Mouse (Mus musculus) cerebellum, adult 9-11 months (tissue): ENCODE measurements at regions not wholly inside any gene's neighbourhood (a gene's known extent, or its start where the extent isn't known, plus 50 kb on each side); places are given as distances from the start of the nearest gene placed in this dataset.

Experiments used
- DNase-seq: peaks from one replicate; pipeline ENCODE4 v3.0.0; 2022

DNA sequence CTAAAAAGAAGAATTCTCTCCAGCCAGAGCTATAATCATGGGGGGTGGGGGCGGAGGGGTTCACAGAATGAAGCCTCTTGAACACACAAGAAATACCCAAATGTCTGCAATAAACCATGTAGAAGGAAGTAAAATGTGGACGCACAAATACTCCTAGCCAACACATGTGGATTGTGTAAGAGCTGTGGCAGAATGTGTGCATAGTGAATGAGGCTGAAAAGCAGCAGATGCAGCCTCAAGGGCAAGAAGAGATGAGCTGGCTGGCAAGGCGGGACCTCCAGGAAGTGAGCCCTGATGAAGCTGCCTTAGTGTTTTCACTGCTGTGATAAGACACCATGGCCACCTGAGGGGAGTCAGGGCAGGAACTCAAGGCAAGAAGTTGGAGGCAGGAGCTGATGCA lies 53.3 kb upstream of the Arhgap28 start:
- DNase-seq = no peak

DNA sequence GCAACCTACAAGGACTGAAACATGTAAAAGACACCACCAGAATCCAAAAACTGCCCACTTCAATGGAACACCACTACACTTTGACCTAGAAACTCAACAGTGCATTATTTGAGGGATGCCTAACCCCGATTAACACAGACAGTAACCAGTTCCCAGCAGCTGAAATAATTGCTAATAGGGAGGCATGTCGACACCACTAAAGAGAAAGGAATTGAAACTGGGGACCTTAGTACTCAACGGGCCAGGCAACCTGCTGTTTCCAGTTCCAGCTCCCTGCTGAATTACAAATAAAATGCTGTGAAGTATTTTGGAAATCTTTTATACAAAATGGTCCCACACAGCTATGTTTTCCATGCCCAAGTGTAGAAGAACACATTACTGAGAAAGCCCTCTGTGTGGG lies 56.5 kb upstream of the Arhgap28 start:
- no peak for DNase-seq

DNA sequence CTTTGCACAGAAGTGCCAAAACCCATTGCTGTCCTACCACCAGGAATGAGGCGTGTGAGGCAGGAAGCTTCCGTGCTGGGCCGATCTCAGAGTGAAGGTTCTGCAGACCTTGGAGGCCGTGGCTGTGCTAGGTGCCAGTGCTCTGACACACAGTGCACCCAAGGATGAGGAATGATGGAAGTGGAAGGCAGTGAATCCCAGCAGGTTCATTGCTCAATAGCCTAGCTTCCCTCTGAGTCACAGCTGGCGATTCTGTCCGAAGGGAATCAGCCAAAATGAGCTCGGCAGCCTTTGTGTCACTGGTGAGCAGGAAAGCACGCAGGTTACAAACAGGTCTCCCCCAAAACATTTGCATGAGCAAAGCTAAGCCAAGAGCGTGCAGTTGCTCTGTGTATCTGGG lies 61.8 kb upstream of the Arhgap28 start:
- no peak for DNase-seq

DNA sequence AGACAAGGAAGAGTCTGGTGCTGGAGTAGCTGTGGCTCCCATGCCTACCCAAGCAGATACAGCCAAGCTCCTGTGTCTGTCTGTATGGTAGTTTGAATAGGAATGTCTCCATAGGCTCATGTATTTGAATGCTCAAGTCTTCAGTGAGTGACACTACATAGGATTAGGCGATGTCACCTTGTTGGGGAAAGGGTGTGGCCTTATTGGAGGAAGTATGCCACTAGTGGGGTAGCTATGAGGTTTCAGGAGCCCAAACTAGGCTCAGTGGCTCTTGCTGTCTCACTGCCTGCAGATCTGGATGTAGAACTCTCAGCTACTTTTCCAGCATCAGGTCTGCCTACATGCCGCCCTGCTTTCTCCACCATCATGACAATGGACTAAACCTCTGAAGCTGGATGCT lies 62.3 kb upstream of the Arhgap28 start:
- no peak for DNase-seq

DNA sequence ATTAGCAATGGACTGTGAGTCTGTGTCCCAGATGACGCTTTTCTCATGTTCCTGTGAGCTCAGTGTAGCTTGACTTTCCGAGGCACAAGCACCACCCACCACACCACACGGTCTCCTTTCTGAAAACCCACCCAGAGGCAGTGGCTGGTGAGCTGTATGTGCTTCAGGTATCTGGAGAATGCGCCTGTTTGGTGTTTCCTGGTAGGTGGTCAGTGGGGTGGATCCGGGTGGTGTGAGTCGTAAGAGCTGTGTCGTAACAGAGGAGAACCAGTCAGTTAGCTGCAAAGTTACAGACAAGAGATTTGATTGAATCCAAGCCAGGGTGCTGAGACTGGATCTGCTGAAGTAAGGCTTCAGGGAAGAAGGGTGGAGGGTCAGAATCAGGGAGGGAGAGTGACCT lies 65.1 kb upstream of the Arhgap28 start:
- no peak for DNase-seq

DNA sequence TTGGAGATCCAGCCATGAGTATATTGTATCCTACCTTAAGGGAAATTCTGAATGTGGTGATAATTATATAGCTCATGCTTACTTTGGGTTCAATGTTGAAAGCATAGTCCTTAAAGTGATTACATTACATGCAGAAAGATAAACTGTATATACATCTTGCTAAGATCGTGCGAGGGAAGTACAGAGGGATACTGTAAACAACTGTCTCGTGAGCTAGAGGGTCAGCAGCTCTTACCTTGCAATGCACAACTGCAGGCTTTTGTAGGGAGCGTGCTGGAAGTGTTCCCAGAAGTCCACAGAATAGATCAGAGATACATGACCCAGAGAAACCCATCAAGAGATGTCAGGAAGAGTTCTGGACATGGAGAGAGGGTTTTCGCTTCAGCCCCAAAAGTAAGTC lies 65.6 kb upstream of the Arhgap28 start:
- DNase-seq = no peak

DNA sequence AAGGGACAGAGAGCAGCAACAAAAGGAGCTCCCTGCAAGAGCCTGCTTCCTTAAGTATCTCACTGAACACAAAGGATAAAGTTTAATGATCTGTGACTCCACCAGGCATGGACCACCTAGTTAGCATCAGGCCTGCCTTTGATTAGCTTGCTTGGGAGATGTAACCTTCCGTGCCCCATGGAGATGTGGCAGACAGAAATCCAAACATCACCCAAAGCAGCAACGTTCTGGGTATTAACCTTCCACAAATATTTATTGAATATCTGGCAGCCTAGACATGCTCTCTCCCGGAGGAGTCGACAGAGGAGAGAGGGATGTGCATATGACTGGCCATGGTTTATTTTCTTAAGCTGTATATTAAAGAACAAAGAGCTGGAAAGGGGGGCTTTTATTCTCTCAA lies 67.6 kb upstream of the Arhgap28 start:
- DNase-seq = no peak

DNA sequence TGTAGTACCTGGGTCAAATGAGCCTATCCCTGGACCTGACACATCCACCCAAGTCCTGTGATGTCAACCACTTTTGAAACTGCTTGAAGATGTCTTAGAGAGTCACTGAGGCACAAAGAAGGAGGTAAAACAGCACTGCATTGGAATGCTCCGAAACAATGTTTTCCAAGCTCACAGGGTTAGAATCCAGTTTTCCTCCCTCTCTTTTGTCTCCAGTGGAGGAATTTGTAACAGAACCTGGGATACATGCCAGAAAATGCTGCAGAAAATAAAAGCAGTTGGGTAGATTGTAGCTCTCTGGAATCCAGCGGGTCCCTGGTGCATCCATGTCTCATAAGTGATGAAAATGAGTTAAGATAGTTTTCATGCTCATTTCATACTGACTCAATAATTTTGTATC lies 71.8 kb upstream of the Arhgap28 start:
- DNase-seq = no peak

DNA sequence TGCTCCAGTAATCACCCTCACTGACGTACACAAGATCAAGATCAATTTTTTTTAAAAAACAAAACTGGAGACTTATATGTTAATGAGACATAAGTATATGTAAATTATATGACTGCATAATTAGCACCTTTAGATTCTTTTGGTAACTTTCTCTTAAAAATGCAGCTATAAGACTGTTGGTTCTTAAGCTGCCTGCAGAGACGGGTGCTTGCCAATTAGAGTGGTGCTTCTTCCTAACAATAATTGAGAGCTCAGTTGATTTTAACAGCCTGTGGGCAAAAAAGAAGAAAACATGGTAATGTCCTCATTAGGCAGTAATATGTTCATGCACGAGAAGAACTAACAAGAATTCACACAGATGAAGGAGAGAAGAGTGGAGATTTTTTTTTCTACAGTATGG lies 74.8 kb upstream of the Arhgap28 start:
- DNase-seq = no peak

DNA sequence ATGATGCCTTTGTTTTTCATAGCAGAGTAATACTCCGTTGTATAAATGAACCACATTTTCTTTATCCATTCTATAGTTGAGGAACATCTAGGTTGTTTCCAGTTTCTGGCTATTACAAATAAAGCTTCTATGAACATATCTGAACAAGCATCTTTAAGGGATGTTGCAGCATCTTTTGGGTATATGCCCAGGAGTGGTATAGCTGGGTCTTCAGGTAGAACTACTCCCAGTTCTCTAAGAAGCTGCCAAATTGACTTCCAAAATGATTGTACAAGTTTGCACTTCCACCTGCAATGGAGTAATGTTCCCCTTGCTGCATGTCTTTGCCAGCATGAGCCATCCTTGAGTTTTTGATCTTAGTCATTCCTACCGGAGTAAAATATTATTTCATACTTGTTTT lies 80.5 kb upstream of the Arhgap28 start:
- no peak for DNase-seq

DNA sequence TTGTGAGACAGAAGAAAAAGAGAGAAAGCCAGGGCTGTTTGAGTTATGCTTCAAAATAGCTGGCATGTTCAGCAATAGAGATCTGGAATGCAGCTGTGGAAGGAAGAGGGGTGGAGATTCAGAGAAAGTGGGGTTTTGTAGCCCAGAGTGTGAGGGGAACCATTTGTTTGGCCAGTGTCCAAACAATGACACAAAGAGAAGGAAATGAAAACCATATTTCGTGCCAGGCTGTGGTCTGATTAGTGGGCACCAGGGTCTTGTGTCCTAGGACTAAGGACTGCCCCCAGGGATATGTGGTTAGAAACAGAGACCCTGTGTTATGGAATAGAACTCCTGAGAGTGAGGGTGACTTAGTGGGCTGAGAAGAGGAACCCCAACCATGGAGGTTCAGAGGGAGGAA lies 83.2 kb upstream of the Arhgap28 start:
- DNase-seq = no peak

DNA sequence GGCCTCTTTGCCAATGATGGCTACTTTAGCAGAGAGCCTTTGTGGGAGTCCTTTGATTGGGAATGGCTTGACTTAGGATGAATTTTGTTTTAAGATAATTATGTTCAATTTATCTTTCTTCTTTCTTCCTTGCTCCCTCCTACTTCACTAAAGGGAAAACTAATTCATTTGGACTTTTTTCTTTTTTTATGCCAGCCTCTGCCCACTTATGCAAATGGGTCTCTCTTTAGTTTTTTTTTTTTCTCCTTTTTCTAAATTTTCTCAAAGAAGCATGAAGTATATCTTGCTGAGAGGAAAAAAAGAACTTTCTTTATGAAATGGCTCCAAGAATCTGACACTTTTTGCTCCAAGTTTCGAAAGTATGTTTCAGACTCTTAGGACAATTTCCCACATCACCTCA lies 85.3 kb upstream of the Arhgap28 start:
- DNase-seq = no peak

DNA sequence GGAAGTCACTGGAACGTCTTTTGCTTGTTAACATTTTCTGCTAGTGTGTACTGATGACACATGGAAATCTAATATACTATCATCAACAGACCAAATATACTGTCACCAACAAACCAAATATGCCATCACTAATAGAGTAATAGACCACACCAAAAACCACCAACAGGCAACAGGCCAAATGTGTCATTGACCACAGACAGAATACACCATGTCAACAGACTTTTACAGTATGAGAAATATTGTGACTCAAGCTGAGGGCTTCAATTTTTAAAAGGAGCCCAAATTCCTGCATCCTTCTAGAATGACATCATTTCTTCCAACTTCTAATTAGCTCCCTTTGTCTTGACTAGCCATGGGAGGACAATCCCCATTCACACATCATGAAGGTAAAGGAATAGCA lies 85.9 kb upstream of the Arhgap28 start:
- no peak for DNase-seq

DNA sequence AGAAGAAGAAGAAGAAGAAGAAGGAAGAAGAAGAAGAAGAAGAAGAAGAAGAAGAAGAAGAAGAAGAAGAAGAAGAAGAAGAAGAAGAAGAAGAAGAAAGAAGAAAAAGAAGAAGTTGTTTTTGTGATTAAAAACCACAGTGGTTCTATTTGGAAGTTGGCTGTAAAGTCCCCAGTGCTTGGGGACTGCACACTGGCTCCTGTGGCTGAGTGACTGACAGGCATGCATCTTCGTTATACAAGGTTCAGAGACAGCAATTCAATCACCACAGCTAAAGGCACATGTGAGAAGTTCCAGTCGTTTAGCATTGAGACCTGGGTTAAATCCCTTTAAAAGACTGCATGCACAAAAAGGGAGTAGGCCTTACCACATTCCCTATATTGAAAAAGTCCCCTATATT lies 93.1 kb upstream of the Arhgap28 start:
- DNase-seq = no peak

DNA sequence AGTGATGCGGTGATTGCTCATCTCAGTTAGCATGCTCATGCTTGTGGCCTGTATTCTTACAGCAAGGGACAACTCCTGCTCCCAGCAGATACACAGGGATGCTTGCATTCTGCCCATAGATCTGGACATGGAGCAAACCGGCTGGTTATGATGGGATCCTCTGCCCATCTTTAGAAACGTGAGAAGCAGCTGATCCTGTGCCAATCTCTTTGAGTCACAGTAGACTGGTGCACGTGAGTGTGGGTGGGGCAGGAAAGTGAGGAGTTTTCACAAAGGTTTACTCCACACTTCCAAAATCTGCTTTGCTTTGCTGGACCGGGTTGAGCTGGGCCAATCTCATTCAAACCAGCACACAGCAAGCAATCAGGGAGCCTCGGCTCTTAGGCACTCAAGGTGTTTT lies 93.5 kb upstream of the Arhgap28 start:
- no peak for DNase-seq

DNA sequence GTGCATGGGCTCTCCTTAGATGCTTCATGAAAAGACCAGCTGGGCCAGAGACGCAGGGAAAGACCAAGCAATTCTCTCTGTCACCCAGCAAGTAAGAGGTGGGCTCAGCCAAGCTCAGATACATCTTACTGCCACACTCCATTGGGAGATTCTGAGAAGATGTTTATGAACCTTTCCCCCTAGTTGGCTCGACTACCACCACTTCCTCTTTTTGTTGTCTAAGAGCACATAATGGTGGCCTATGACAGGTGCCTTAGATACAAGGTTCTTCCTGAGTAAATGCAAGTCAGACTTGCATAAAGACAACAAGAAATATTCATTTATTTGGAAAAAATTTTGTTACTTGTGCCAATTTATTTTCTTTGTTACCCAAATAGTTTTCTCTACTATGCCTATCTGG lies 96.2 kb upstream of the Arhgap28 start:
- no peak for DNase-seq

DNA sequence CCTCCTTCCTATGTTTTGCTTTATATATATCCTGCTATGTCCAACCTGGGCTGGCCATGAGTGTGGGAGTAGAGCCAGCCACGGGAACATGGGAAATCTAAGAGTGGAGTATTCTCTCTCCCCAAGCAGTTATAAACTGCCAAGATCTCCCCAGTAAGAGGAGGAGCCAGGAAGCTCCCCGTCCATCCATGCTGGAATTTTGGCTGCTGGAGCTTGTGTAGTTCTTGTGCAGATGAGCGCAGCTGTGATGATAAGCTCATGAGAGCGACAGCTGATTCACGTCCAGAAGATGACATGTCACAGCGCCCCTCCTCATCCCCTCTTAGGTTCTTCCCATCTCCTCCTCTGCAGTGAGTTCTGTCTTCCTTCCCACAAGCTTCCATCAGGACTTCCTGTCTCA lies 99.4 kb upstream of the Arhgap28 start:
- DNase-seq = no peak

DNA sequence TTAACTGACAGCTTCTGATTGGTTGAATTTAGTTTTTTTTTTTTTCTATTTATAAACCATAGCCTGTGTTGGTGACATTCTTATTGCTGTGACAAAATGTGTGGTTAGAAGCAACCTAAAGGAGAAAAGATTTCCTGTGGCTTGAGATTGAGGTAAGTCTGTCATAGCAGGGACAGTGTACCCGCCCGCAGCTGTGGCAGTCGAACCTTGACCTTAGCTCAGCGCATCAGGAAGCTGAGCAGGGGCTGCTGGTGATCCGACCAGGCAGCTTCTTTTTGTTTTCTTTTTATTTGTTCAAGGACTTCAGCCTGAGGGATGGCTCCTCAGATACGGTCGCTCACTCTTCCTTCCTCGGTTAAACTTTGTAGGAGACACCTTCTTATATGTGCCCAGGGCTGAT lies 102.4 kb upstream of the Arhgap28 start:
- no peak for DNase-seq

DNA sequence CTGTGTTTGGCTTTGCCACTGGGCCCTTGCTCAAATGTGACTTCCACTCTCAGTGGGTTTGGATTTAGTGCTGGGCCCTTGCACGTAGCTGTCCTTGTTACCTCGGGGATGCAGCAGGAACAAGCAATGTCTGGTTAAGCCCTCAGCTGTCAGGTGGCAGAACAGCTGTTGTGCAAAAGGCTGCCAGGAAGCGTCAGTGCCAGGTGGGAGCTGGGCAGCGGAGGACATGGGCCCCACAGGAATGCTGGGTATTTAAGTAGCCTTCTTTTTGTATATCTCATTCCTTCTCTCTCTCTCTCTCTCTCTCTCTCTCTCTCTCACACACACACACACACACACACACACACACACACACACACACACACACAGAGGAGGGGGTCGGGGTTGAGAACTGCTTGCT lies 104.0 kb upstream of the Arhgap28 start:
- DNase-seq = no peak

DNA sequence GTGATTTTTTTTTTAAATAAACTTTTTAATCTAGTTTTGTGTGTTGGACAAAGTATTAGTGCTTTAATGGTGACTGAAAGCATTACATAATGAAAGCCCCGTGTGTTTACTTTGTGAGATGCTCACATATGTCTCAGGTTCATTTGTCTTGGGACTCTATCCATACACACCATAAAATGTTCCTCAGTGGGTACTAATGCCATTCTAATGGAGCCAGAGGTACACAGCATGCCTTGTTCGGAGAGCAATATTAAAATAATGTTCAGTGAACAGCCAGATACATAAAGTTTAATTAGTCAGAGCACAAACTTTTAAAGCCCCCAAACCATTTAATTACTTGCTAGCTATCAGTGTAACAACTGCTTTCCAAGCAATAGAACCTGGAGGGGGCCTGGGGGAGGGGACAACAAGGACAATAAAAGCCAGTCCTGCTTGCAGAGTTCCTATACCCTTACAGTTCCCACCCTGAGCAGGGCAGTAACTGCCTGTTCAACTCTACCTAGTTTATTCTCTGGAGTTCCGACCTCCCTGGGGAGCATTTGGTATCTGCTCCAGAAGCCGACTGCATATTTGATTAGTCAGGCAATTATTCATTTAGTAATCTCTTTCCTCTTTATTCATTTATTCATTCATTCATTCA lies 108.0 kb upstream of the Arhgap28 start:
- DNase-seq = no peak

DNA sequence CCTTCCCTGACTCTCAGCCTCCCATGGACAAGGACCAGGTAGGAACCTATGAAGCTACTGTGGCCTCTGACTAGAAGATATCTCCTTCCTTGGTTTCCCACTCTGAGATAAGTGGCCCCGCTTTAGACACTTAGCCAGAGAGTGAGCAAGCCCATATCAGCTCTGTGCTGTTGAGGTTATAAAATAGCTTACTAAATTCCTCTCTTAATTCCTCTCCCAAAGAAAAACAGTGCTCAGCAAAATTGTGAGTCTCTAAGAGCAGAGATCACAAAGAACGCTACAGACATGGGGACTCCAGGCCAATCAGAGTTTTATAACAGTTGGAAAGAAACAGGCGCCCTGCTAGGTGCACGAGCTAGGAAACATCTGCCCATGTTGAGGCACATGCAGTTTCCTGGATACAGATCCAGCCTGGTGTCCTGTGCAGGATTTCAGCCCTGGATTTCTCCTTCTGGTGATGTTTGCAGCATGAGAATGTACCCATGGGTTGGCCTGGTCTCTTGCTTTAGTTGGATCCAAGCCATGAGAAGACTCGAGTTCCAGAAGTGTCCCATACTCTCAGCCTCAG lies 108.9 kb upstream of the Arhgap28 start:
- no peak for DNase-seq

DNA sequence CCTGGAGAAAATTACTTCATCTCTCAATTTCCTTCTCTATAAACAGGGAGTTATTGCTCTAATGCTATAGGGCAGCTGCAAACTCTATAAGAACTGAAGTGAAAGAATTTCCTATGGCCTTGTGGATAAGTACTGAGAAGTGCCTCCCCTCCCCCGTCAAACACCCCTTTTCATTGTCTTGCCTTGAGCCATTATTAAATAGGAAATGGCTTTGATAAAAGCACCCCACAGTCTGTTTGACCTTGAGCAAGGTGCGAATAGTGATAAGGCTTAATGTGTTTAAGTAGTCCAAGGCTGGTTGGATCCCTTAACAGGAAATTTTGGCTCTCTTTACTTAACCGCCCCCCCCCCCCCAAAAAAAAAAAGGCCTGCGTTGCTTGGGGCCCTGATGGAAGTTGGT lies 111.7 kb upstream of the Arhgap28 start:
- no peak for DNase-seq

DNA sequence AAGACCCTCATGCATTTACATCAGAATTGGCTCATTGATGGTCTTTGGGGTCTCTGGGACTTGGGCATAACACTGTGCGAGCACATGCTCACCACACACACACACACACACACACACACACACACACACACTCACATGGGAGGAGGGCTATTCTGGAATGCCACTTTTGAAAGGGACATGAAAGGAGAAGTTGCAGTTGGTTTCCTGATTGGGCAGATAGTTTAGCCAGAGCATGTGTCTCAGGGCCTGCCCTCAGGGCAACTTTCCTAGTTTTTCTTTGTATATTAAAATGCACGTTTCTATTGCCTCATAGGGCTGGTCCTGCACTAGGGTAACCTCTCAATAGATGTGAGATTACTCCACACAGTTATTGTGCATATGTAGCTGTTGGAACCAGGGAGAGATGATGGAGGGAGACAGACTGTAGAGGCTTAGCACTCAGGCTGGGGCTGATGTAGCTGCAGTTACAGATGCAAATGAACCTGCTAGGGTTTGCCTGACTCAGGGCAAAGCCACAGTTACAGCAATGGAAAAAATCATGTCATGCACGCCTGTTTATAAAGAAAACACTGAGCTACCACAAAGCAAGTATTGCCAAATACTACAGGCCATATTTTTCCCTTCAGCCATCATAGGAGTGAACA lies 115.3 kb upstream of the Arhgap28 start:
- DNase-seq = no peak

DNA sequence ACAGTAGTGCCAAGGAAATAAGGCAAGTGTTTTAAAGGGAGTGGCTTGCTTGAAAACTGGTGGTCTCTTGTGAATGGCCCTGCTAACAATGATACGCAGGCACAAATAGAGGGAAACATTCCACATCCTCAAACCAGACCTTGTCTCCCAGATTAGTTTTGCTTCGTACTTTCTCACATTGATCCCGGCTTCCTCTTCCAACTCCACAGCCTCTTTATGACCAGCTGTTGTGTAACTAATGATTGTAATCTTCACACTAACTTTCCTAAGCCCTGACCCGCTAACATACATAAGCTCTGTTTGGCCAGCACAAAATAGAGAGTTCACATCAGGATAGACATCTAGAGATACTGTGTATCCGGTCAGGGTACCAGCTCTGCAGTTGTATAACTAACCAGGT lies 116.3 kb upstream of the Arhgap28 start:
- DNase-seq = no peak

DNA sequence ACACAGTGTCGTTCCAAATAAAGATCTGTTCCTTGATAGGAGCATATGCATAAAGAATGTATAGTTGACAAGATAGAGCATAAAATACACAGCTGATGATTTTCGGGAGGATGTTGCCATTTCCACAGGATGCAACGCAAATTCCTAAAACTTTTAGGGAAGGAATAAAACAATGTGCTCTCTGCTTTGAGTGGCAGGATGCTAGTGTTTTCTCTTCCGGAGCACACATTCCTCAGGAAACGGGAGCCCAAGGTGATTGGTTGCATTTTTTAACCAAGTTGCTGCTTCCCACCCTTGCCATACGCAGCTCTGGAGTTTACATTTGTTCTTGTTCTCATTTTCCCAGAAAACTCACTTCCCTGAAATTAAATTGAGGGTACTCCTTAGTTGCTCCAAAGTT lies 116.8 kb upstream of the Arhgap28 start:
- DNase-seq = no peak
